Mouse (Mus musculus): ENCODE results near the gene Nucks1. TPM values are rescaled to one million over a fixed set of nuclear protein-coding genes. Genes with fewer than 3 reads are reported as not detected.

Nucks1 gene
- total RNA-seq, 2 experiments from 2014 or later = 66.1 to 78.8 TPM

DNA sequence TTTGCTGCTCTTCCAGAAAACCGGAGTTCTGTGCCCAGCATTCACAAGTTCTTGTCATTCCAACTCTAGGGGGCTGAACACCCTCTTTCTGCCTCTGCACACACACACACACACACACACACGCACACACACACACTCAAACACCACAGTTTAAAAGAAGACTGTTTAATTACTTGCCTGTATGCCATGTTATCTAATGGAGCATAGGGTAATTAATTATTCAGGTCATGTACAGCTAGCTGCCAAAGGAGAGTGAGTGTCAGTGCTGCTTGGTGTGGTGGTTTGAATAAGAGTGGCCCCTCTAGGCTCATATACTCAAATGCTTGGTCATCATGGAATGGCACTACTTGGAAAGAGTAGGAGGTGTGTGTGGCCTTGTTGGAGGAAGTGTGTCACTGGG is 73.5 kb downstream of the Nucks1 start:
- intact Hi-C loops (cut with DNase I; ENCODE audit: low total_unique reads) = loop anchor here (10.0 kb wide), 1 partner anchor 49 kb away; no protein-coding TSS in a partner anchor

More for the DNA sequence above, 73.5 kb downstream of the Nucks1 start:
- no peak for DNase-seq

Other genes starting within 250 kb of the Nucks1 start
- gene Rab7b, start 221.8 kb upstream of the Nucks1 start, total RNA-seq (2021) = 1 to 10 TPM; 3.7 to 6.5 TPM
- gene Slc26a9, start 166.5 kb upstream of the Nucks1 start, total RNA-seq (2021) = not detected
- 1 to 10 TPM; 1.0 to 2.1 TPM for gene Pm20d1, start 113.2 kb upstream of the Nucks1 start, total RNA-seq (2021)
- 10 to 100 TPM; 43.9 to 54.7 TPM for gene Slc41a1, start 83.0 kb upstream of the Nucks1 start, total RNA-seq (2021)
- gene Rab29, start 43.3 kb upstream of the Nucks1 start, total RNA-seq (2021) = 1 to 10 TPM; 5.3 to 8.2 TPM
- 1 to 10 TPM; 1.0 to 1.1 TPM for gene Slc45a3, start 52.4 kb downstream of the Nucks1 start, total RNA-seq (2021)
- 10 to 100 TPM; 65.1 to 65.8 TPM for gene Elk4, start 97.1 kb downstream of the Nucks1 start, total RNA-seq (2021)
- gene Mfsd4a, start 157.5 kb downstream of the Nucks1 start, total RNA-seq (2021) = 1 to 10 TPM; 2.0 to 2.2 TPM
- 1 to 10 TPM in 1 of 2 experiments, under 1 TPM in 1; 0.92 to 1.6 TPM for gene Cdk18, start 229.2 kb downstream of the Nucks1 start, total RNA-seq (2021)

All from gastrocnemius, postnatal 14 days (tissue).